8 mouse cellular contexts compared by ENCODE assay signal in the genomic region with DNA sequence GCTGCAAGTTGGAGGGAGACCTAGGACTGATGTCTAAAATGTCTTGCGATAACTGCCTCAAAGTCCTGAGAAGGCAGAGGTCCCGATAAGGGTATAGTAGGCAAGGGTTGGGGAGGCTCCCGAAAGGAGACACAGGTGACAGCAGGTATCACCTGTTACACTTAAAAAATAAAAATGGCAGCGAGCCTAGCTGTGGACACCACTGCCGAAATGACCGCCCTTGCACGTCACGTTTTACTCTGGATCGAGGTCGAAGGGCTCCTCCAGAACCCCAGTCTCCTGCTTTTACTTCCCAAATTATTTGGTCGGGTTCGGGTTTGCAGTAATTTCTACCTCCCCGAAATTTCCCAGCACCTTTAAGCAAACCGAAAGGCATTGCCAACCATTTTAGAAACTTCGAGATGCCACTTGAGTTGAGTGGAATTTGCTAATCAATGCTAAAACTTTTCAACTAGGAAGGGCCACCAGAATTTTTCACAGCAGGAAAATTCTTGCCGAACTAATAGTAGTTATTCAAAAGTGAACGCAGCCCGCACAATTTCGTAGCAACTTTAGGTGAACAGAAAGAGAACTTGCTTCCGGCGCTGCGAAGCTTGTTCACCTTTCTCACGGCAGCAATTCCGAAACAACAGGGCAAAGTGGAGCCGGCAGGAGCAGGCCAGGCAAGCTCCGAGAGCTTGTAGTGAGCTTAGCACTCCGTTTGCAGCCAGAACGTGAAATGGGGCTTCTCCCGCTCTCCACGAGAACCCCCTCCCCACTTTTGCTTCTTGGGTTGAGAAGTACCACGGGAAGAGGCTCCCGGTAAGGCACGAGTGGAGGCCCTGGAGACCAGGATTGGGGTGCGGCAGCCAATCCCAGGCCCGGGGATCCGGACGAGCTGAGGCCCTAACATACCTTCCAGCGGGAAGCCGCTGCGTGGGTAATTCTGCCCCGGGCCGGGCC. TPM values are rescaled to one million over a fixed set of nuclear protein-coding genes. Genes with fewer than 3 reads are reported as not detected.
A peak's percentile ranks its signal among the peaks of the same experiment; 100 is the strongest.
DNase-seq lines count a peak whose midpoint lies in the region; ATAC-seq lines count a peak whose summit lies in the region.

No protein-coding gene starts in this region.

- DNase-seq in kidney, adult 11 months, result no peak
- DNase-seq in embryo, embryonic 10.5 days (ENCODE audit: low spot score), result peak; percentile 59
- DNase-seq in induced T-regulatory cell, adult 2 months (ENCODE audit: low read depth), result peak; percentile 39
- DNase-seq in spleen, postnatal 14 days (ENCODE audit: low spot score in 2 of 2), result no peak
- DNase-seq in right cerebral cortex, adult 18-20 months, result no peak
- no peak for DNase-seq in gastrocnemius, adult 18-20 months (ENCODE audit: low spot score)

- peaks cover 98% of the 10 kb centered on the region for H3K27me3 ChIP-seq in kidney, embryonic 14.5 days (ENCODE audit: control insufficient read depth, insufficient read depth, low read length)
- H3K27me3 ChIP-seq in neural tube, embryonic 12.5 days (replicated peaks), result peaks cover 70% of the 10 kb centered on the region

- 1% methylated on average over 42 of the region's 42 CpGs for WGBS in kidney, embryonic 14.5 days
- under 1% methylated on average over 42 of the region's 42 CpGs for WGBS in neural tube, embryonic 12.5 days

- ATAC-seq in kidney, embryonic 14.5 days (ENCODE audit: low FRiP score, low TSS enrichment), result 0 out of 2 replicates have a peak, but pooled peaks have one; percentile 22
- peak; percentile 3; the same call in 1 of the 2 replicates for ATAC-seq in neural tube, embryonic 12.5 days (ENCODE audit: low FRiP score, low read depth)

- H3K4me3 ChIP-seq in kidney, embryonic 14.5 days (ENCODE audit: low read length), result peak overlapping the region; percentile 24
- peak overlapping the region; percentile 59 for H3K4me3 ChIP-seq in neural tube, embryonic 12.5 days

- no peak overlapping the region for H3K27ac ChIP-seq in kidney, embryonic 14.5 days (ENCODE audit: low read depth, low read length)
- H3K27ac ChIP-seq in neural tube, embryonic 12.5 days, result peak overlapping the region; percentile 76

- H3K9ac ChIP-seq in kidney, embryonic 14.5 days (ENCODE audit: low read depth, low read length), result no peak overlapping the region
- peak overlapping the region; percentile 73 for H3K9ac ChIP-seq in neural tube, embryonic 12.5 days

- 0 out of 2 replicates have a peak, but pooled peaks cover 7% of the 10 kb centered on the region for H3K4me1 ChIP-seq in kidney, embryonic 14.5 days (ENCODE audit: control insufficient read depth, insufficient read depth, low read length)
- peaks cover 24% of the 10 kb centered on the region for H3K4me1 ChIP-seq in neural tube, embryonic 12.5 days

- no peaks in the 10 kb centered on the region for H3K36me3 ChIP-seq in kidney, embryonic 14.5 days (ENCODE audit: control insufficient read depth, insufficient read depth, low read length)
- no peaks in the 10 kb centered on the region for H3K36me3 ChIP-seq in neural tube, embryonic 12.5 days

- H3K4me2 ChIP-seq in kidney, embryonic 14.5 days (replicated peaks; ENCODE audit: low read depth, low read length), result peak overlapping the region; percentile 39
- peak overlapping the region; percentile 81 for H3K4me2 ChIP-seq in neural tube, embryonic 12.5 days (replicated peaks)

- no peaks in the 10 kb centered on the region for H3K9me3 ChIP-seq in kidney, embryonic 14.5 days (ENCODE audit: control insufficient read depth, low read length)
- H3K9me3 ChIP-seq in neural tube, embryonic 12.5 days, result no peaks in the 10 kb centered on the region

RNA-seq across cellular contexts. Expression of gene Pax3, which starts 0.9 kb away (rescaled TPM):
- 0.14 TPM in 2 replicates for polyA plus RNA-seq in kidney, embryonic 14.5 days (2014; fragmentation: Nextera tagmentation; extraction: Ambion mirVana)
- 44.6 and 45.4 TPM in 2 replicates for polyA plus RNA-seq in neural tube, embryonic 12.5 days (2016; fragmentation: Nextera tagmentation; extraction: Ambion mirVana)
- under 1 TPM; 0.07 to 0.50 TPM for total RNA-seq in gastrocnemius, adult 18-20 months (2021)

Comparison
In these comparisons a context has a peak if more than half of its experiments do, and no peak if none do; other contexts are left out.
1. DNase-seq: peak in embryo, embryonic 10.5 days (single experiment) and induced T-regulatory cell, adult 2 months (single experiment); none in kidney, adult 11 months (single experiment), spleen, postnatal 14 days (0 of 2), right cerebral cortex, adult 18-20 months (single experiment) and gastrocnemius, adult 18-20 months (single experiment).
2. RNA of gene Pax3, which starts 0.9 kb away (polyA plus RNA-seq): 44.6 to 45.4 TPM in neural tube, embryonic 12.5 days; 0.14 TPM in kidney, embryonic 14.5 days; every median in the first group is over 10 times any median in the second.